Mouse (Mus musculus) gastrocnemius, postnatal 36 days (tissue): ENCODE data around the gene Tbc1d2. TPM values are rescaled to one million over a fixed set of nuclear protein-coding genes. Genes with fewer than 3 reads are reported as not detected.
"Not testable (repeated sequence)": the region's sequence is repeated elsewhere in the genome, so short reads cannot be mapped to it uniquely, and the experiment has no call there.

Source experiments
- DNase-seq, 2 experiments: peaks; one replicate each; pipeline ENCODE4 v3.0.0; 2022
- intact Hi-C: fragments of 180-260 bp; cut with DNase I; formaldehyde crosslinking; loops from one replicate; pipeline ENCODE4 v1.15.1; 2025
- total RNA-seq, 2 experiments: library from RNA; stranded (reverse); gene quantifications; 2 replicates each; pipeline ENCODE4 v1.2.3; 2021

The Tbc1d2 gene
- total RNA-seq, 2 experiments from 2014 or later: 0.72 to 0.77 TPM

- no peak for DNase-seq
- intact Hi-C loops: no loop called here
These were observed 6.3 kb downstream of the Tbc1d2 start for GRCm38 (mm10) chr4:46643676-46644112.

DNA sequence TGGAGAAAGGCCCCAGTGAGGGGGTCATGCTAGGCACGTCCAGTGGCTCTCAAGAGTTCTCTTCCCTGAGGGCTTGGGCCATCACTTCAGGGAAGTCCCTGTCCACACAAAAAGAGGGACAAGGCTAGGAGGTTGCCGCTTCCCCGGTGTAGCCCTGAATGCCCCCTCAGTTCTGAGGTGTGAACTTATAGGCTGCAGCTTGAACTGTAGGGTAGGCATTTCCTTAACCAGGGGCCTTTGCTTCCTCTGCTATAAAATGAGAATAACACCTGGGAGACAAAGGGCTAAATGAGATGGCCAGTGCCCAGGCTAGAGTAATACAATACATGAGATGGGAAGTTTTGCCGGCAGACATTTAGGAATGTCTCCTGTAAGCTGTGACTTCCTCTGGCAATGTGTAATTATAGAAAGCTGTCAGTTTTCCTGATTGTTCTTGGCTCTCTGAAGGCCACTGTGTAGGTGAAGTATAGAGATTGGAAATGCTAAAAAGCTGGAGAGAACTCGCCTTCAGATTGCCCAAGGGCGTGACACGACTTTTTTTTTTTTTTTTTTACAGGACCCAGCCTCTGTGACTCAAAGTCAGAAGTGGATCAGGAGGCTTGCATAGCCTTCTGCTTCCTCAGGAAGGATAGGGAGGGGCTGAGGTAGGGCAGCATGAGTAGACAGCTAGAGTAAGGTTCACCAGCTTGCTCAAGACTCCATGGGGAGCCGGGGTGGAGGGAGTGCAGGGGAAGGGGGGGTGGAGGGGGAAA, 6.9 kb downstream of the Tbc1d2 start:
- no peak for DNase-seq
- intact Hi-C loops: no loop called here

GRCm38 (mm10) chr4:46641283-46641682, 8.7 kb downstream of the Tbc1d2 start:
- intact Hi-C loops: no loop called here
- no peak for DNase-seq

GRCm38 (mm10) chr4:46639866-46640265, 10.1 kb downstream of the Tbc1d2 start:
- intact Hi-C loops: no loop called here
- no peak for DNase-seq

DNA sequence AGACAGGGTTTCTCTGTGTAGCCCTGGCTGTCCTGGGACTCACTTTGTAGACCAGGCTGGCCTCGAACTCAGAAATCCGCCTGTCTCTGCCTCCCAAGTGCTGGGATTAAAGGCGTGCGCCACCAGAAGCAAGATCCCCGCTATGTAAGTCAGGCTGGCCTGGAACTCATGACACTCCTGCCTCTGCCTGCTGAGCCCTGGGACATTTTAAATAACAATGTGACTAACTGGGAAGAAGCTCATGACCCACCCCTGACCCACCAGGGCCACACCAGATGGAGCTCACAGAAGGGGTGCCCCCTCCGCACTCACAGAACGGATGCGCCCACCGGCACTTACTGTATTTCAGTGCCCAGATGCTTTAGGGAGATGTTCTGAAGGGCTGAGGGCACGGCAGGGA, 12.8 kb downstream of the Tbc1d2 start:
- DNase-seq, intact Hi-C loops: not testable (repeated sequence)

DNA sequence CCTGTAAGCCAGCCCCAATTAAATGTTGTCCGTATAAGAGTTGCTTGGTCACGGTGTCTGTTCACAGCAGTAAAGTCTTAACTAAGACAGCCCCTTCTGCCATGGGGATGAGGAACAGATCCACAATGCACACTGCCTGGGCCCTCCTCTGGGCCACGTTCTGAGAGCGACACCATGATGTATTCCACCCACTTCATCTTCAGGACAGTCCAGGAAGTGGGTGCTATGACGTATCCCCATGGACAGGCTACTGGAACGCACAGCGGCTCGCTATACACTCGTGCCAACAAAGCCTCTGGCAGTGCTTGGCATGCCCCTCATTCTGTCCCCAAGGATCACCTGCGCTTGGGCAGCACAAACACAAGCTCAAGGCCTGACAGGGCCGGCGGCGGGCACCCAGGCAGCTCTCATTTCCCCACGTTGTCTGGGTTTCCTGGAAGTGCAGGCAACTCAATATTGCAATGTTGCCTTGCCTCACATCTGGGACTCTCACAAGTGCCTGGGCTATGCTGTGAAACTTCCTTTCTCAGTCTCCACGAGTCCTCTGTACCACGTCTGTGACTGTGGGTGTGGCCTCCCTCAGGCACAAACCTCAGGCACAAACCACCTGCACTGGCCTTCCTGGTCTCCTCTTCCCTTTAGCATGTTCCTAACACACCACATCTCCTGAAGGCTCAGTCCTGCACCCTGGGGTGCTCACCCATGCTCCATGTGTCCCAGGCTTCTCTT, 14.1 kb downstream of the Tbc1d2 start:
- intact Hi-C loops: no loop called here
- no peak for DNase-seq

- DNase-seq: no peak
- intact Hi-C loops: no loop called here
These were observed 15.1 kb downstream of the Tbc1d2 start for GRCm38 (mm10) chr4:46634881-46635280.

DNA sequence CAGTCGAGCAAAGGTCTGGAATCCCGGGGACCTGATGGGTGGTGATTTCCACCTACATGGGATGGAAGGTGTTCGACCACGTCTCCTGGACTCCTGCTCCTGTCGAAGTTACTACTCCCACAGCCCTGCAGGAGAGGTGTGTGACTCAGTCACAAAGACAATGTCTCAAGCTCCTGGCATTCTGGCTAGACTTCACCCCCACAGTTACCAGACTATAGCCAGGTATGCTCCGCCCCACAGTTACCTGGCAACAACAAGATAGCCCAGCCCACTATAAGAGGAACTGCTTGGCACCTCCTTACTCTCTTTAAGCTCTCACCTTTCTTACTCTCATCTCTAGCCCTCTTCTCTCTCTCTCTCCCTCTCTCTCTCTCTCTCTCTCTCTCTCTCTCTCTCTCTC, 16.4 kb downstream of the Tbc1d2 start:
- DNase-seq, intact Hi-C loops: not testable (repeated sequence)

DNA sequence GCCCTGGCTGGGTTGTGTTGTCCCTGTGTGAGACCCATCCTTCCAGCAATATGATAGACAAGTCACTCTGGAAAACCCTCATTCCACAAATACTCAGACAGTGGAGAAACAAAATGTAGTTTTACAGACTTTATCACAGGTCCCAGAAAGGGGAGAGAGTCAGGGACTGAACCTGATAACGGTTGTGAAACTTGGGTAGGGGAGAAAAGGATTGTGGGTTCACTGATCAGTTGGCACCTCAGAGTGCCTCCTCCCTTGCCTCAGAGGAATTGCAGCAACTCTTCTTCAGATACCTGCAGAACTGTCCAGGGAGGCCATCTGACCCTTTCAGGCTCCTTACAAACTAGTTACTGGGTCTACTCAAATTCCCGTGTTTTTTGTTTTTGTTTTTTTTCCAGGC, 17.5 kb downstream of the Tbc1d2 start:
- intact Hi-C loops: no loop called here
- no peak for DNase-seq

DNA sequence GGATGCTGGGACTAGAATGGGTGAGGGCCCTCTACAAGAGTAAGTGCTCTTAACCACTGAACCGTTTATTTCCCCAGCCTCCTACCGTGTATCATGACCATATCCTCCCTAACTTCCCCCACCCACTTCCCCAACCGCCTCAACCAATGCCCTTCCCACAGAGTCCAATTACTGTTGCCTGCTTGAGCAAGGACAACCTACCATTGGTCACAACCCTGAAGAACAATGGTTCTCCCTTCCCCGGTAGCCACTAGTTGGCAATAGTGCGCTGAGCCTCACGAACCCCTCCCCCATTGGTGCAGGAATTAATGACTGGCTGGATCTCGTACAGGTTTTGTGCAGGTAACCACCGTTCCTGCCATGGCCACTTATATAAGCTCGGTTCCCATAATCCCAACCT, 19.6 kb downstream of the Tbc1d2 start:
- DNase-seq: no peak
- intact Hi-C loops: no loop called here

DNA sequence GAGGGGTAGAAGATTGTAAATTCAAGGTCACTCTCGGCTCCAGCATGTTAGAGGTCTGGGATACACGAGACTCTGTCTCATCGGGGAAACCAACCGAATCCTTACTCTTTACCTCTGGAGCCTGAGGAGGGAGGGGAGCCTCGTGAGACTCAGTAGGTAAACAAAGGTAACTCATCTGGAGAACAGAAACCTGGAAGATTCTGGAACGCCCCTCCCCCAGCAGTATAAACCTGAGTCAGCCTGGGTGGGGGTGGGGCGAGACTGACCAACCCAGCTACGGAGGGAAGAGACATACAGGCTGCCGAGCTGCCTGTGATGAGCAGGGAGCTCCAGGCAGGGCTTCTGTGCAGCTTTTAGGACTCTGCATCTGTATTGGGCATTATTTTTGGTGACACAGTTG, 21.1 kb downstream of the Tbc1d2 start:
- intact Hi-C loops: no loop called here
- no peak for DNase-seq

- no peak for DNase-seq
- intact Hi-C loops: no loop called here
These were observed 21.9 kb downstream of the Tbc1d2 start for GRCm38 (mm10) chr4:46628081-46628480.

DNA sequence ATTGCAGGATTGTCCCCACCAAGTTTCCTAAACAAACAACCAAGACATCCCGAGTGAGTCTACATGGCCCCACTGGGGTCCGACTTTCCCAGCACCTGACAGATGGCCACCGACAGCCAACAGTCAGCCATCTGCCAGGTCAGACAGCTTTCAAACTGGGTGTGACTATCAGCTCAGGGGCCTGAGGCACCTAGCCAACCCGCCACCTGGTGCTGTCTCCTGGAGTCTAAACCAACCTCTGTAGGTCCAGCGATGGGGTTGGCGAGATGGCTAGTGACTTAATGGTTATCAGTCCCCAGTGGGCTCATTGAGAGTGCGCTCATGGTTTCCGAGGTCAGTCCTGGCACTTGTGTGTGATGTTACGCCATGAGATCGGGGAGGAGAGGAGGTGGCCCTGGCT, 24.9 kb downstream of the Tbc1d2 start:
- intact Hi-C loops: no loop called here
- DNase-seq: no peak

- intact Hi-C loops: no loop called here
- no peak for DNase-seq
These were observed 27.0 kb downstream of the Tbc1d2 start for GRCm38 (mm10) chr4:46623007-46623406.

- intact Hi-C loops: no loop called here
- no peak for DNase-seq
These were observed 29.1 kb downstream of the Tbc1d2 start for GRCm38 (mm10) chr4:46620946-46621345.

DNA sequence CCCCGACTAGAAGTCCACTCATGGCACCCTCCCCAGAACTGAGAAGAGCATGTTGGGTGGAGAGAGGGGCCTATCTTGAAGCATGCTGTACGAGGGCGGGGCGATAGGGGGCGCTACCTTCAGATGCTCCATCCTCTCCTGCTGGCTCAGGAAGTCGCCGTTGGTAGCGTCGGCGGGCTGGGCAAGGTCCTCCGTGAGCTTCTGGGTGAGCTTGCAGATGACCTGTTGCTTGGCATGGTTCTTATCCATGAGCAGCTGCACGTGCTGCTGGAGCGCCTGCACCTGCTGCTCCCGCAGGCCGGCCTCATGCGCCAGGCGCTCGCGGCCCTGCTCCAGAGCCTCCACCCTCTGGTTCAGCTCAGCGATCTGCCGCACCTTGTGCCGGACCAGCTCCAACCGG, 29.7 kb downstream of the Tbc1d2 start:
- intact Hi-C loops: no loop called here
- no peak for DNase-seq

DNA sequence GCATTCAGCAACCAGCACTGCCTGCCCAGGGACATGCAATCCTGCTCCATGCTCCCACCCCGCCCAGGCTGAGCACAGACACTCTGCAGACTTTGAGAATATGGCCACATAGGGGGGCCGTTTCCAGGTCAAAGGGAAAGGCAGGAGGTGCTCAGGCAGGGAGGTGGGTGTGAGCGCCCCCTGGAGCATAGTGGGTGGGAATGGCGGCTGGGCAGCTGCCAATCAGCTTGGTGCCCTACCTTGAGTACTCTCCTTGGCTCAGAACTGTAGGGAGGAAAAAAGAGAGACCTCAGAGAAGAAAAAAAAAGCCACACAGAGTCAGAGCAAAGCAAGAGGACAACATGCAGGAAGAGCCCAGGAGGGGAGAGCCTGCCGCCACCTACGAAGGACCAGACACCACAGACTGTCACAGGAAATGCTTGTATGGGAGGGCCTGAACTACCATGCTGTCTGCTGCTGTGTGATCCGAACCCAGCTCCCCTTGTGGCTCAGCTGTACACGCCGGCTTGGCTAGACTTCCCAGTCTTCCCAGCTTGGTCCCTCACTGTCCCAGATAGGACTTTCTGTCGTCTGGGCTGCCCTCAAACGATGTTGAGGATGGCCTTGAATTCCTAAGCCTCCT, 31.7 kb downstream of the Tbc1d2 start:
- intact Hi-C loops: no loop called here

DNA sequence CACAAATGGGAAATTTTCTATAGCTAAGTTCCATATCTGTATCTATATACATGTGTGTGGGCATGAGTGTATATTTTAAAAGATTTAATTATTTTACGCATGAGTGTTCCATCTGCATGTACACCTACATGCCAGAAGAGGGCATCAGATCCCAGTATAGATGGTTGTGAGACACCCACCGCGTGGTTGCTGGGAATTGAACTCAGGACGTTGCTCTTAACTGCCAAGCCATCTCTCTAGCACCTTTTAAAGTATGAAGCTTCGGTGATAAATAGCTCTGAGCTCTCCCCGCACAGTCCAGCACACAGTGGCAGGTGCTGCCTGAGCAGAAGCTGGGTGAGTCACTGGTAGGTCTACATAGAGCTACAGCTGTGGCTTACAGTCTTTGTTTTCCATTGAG, 32.6 kb downstream of the Tbc1d2 start:
- intact Hi-C loops: no loop called here
- DNase-seq: no peak

More for the DNA sequence above, 31.7 kb downstream of the Tbc1d2 start:
- DNase-seq: no peak

- DNase-seq: no peak
- intact Hi-C loops: loop anchor here (5.0 kb wide), 1 partner anchor 423 kb away; no protein-coding TSS in a partner anchor
These were observed 35.4 kb downstream of the Tbc1d2 start for GRCm38 (mm10) chr4:46614641-46615040.

GRCm38 (mm10) chr4:46613618-46614017, 36.4 kb downstream of the Tbc1d2 start:
- no peak for DNase-seq
- intact Hi-C loops: loop anchor here (2.0 to 5.0 kb wide), 2 partner anchors 45 to 424 kb away; no protein-coding TSS in a partner anchor

DNA sequence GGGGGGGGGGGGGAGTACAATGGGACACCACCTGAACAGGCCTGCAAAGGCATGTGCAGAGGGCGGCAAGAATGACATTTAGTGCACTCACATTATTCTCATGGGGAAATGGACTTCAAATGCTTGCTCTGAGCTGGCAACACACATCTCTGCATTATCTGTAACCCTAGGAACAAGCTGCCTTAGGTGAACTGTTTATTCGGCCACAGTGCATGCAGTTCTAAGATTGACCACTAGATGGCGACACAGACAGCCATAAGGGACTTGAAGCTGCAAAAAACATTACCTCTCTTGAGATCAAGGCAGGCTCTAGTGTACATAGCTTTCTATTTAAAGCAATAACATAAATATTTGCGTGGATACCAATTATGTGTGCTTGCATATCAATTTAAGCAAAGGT, 38.8 kb downstream of the Tbc1d2 start:
- peak; percentile 64 for DNase-seq
- intact Hi-C loops: loop anchor here (5.0 kb wide), 1 partner anchor 426 kb away; no protein-coding TSS in a partner anchor
